Mouse (Mus musculus) stomach, postnatal 0 days (tissue): ENCODE measurements around the gene Gbp4. TPM values are rescaled to one million over a fixed set of nuclear protein-coding genes. Genes with fewer than 3 reads are reported as not detected.
"Not testable (repeated sequence)": the region's sequence is repeated elsewhere in the genome, so short reads cannot be mapped to it uniquely, and the experiment has no call there.

Source experiments
- ATAC-seq: fragments of 200-750 bp; cut with Nextera tagmentation; 2 replicates; pipeline ENCODE4 v1.8.0; 2017; ENCODE audit not compliant: low FRiP score, low TSS enrichment
- DNase-seq: peaks from one replicate; pipeline ENCODE4 v3.0.0-alpha.2; 2016; ENCODE audit warnings: low spot score
- H3K27ac ChIP-seq: fragments of 300-500 bp; sonication (generic); replicated peaks from 2 replicates; pipeline ENCODE4 v1.5.1; 2014; ENCODE audit warnings: mild to moderate bottlenecking, control low read depth
- H3K27me3 ChIP-seq: fragments of 300-500 bp; sonication (generic); 2 replicates; pipeline ENCODE4 v1.6.1; 2014; ENCODE audit warnings: low read length; ENCODE audit not compliant: control insufficient read depth, insufficient read depth
- H3K36me3 ChIP-seq: fragments of 300-500 bp; sonication (generic); 2 replicates; pipeline ENCODE4 v1.6.1; 2014; ENCODE audit warnings: low read length, mixed read lengths; ENCODE audit not compliant: control insufficient read depth, insufficient read depth
- H3K4me1 ChIP-seq: fragments of 300-500 bp; sonication (generic); replicated peaks from 2 replicates; pipeline ENCODE4 v1.6.1; 2014; ENCODE audit warnings: antibody characterized with exemption; ENCODE audit not compliant: control insufficient read depth, insufficient read depth
- H3K4me2 ChIP-seq: fragments of 300-500 bp; sonication (generic); replicated peaks from 2 replicates; pipeline ENCODE4 v1.6.1; 2014; ENCODE audit warnings: low read depth, mild to moderate bottlenecking, control low read depth, moderate library complexity
- H3K4me3 ChIP-seq: fragments of 300-500 bp; sonication (generic); 2 replicates; pipeline ENCODE4 v1.5.1; 2014; ENCODE audit warnings: low read depth, low read length, control low read depth
- H3K9ac ChIP-seq: fragments of 300-500 bp; sonication (generic); 2 replicates; pipeline ENCODE4 v1.6.1; 2014; ENCODE audit warnings: mild to moderate bottlenecking, low read length, control low read depth, mixed read lengths
- H3K9me3 ChIP-seq: fragments of 300-500 bp; sonication (generic); 2 replicates; pipeline ENCODE4 v1.6.1; 2016; ENCODE audit warnings: low read length; ENCODE audit not compliant: control insufficient read depth
- CTCF ChIP-seq: IDR thresholded peaks from 2 replicates; pipeline ENCODE4 v1.5.1; 2016; ENCODE audit warnings: antibody characterized with exemption, low read depth, mild to moderate bottlenecking, moderate library complexity
- EP300 ChIP-seq: optimal IDR thresholded peaks from 2 replicates; pipeline ENCODE3; 2016; ENCODE audit warnings: antibody characterized with exemption
- WGBS: fragments of 180-500 bp; shearing (Covaris S2); extraction: QIAGEN DNeasy Blood & Tissue Kit; methylation state at CpG from one replicate; pipeline ENCODE4 v1.1.7; 2014; 5-methylcytosine and 5-hydroxymethylcytosine counted together
- polyA plus RNA-seq: library from polyadenylated mRNA; unstranded; fragments of >200 nt; fragmentation: Nextera tagmentation; extraction: Ambion mirVana; gene quantifications from 2 replicates; pipeline ENCODE4 v1.2.1, GENCODE M21; 2015

Gene Gbp4
- polyA plus RNA-seq, 1 experiment from 2014 or later, result 0.92 TPM

DNA sequence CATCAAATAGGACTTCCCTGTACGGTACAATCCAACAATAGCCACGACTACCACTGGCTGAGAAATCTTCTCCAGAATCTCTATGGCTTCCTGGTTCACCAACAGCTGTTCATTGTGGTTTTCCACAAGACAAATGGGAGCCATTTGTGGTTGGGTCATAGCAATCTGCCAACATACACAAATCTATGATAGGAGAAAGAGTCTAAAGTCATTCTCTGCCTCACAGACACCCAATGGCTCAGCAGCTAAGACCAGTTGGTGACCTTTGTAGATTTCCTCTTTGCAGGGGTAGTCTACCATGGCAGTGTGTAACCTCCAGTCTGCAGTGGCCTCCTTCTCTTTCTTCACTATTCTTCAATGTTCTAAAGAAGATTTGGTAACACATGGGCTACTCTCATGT lies 33.7 kb downstream of the Gbp4 start:
- H3K4me1 ChIP-seq, H3K4me3 ChIP-seq, ATAC-seq, H3K36me3 ChIP-seq, H3K9ac ChIP-seq, H3K4me2 ChIP-seq, DNase-seq, H3K27ac ChIP-seq, H3K9me3 ChIP-seq, H3K27me3 ChIP-seq: not testable (repeated sequence)
- WGBS, result 78% methylated on average over 2 of the region's 2 CpGs

DNA sequence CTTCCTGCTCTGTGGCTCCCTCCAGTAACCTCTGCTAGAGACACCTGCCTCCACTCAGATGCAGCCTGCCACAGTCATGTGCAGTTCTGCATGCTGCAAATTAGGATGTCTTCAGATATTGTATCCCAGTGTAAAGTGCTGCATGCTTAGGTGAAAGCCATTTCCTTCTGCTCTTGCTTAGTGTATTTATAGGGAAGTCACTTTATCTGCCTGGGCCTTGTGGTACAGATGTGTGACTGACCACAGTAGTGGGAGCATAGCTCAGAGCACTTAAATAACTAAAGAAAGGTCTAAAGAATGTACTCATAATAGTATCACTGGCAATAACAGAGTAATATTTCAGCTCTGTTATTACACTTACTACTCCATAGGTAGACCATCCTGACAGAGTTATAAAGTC lies 57.5 kb downstream of the Gbp4 start:
- TF ChIP-seq EP300 (no peak), CTCF (no peak)
- H3K4me1 ChIP-seq, result no peaks in the 10 kb centered on the region
- no peak for DNase-seq
- H3K36me3 ChIP-seq, result no peaks in the 10 kb centered on the region
- H3K4me3 ChIP-seq, result no peak overlapping the region
- H3K9ac ChIP-seq, result no peak overlapping the region
- H3K4me2 ChIP-seq, result no peak overlapping the region
- ATAC-seq, result no peak
- no peaks in the 10 kb centered on the region for H3K27me3 ChIP-seq
- no peak overlapping the region for H3K27ac ChIP-seq
- H3K9me3 ChIP-seq, result no peaks in the 10 kb centered on the region

DNA sequence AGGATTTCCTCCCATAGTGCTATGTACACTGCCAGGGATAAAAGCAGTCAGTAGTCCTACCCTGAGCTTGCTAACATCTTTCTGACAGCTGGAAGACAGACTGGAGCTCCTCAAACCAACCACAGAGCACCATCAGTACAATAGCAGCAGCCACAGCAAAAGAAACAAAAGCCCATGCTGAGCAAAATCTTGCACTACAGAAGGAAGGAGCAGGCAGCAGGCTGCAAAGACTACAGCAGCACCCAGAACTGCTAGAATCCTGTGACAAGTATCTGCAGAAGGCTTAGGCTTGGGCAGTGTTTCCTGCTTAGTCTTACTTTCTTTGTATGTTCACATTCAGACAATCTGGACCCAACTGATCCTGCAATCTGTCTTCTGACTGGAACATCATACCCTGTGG lies 71.0 kb downstream of the Gbp4 start:
- not testable (repeated sequence) for DNase-seq, H3K4me1 ChIP-seq, ATAC-seq, H3K4me3 ChIP-seq, H3K4me2 ChIP-seq, H3K9me3 ChIP-seq, H3K36me3 ChIP-seq, H3K27me3 ChIP-seq, H3K9ac ChIP-seq, H3K27ac ChIP-seq

Other genes starting within 250 kb of the Gbp4 start
- 1.1 and 1.3 TPM in 2 replicates for gene Abcg3, start 156.9 kb downstream of the Gbp4 start, polyA plus RNA-seq
- gene Gbp9, start within 50 bp of the Gbp4 start, polyA plus RNA-seq, result 2.1 TPM in 2 replicates
- 0.61 and 0.75 TPM in 2 replicates for gene Gbp8, start within 50 bp of the Gbp4 start, polyA plus RNA-seq
- gene Gbp10, start 99.9 kb upstream of the Gbp4 start, polyA plus RNA-seq, result 0.10 and 0.11 TPM in 2 replicates
- gene Gm43302, start 154.1 kb upstream of the Gbp4 start, polyA plus RNA-seq, result 0.02 TPM in 1 of 2 replicates, not detected in the other
- 1.4 and 1.5 TPM in 2 replicates for gene Gbp6, start 154.1 kb upstream of the Gbp4 start, polyA plus RNA-seq